Mouse (Mus musculus) 3T3-L1 (cell line): ENCODE measurements around the gene Pjvk.
"Not testable (repeated sequence)": the region's sequence is repeated elsewhere in the genome, so short reads cannot be mapped to it uniquely, and the experiment has no call there.

Experiments used
- DNase-seq: peaks from one replicate; pipeline ENCODE4 v3.0.0-alpha.2; 2015; ENCODE audit warnings: low read depth, low spot score

Pjvk gene

GRCm38 (mm10) chr2:76647883-76648570 lies at the start of gene Pjvk, which contains the start of gene Prkra:
Gene Pjvk (plus strand): TSS chr2:76648476.
Gene Prkra (minus strand): TSS chr2:76648015.
- DNase-seq: peak; percentile 99

DNA sequence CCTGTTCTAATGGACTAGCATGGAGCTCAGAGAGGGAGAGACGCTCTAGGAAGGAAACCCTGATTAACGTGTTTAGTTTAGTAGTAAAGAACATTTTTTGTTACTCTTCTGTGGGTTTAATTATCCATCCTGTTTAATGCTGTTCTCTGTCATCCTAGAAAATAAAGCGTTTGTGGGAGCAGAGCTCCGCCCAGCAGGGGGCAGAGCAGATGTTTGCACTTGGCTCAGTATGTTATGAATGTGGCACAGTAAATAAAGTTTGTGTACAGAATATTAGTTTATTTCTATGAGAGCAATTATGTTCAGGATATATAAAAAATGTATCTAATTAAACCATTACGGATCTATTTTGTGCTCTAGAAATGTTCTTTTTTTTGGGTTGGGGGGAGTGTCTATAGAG lies 49.1 kb upstream of the Pjvk start:
- peak; percentile 30 for DNase-seq

DNA sequence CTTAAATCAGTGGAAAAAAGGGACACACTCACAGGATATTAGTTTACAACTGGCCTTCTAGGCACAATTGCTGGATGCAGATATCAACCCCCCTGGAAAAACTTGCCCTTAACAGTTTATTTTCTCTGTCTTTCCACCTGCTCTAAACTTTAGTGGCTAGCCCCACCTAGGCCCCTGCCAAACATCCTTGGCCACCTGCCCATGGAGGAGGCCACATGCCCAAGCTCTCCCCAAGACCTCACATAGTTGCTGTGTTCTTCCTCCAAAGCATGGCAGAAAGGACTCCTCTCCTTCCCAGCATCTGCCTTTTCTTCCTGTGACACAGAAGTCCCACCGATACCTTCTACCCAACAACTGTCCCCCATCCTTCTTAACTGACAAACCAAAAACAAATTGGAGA lies 46.0 kb upstream of the Pjvk start:
- no peak for DNase-seq

DNA sequence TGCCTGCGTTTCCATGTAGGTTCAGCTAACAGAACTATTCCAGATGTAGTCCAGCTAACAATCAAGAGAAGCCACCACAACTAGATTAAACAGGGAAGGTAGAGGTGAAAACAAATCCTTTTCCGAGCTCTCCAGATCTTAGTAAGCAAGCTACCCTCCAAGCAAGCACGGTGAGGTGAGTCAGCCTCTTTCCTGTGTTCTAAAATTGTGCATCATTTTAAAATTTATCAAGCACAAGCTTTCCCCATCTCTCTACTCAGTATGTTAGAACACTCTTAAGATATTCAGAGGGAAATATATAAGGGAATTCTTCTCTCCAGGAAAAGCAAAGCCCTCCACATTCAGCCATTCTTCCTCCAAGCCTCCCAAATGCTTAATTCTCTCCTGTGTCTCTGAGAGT lies 41.6 kb upstream of the Pjvk start:
- no peak for DNase-seq

- DNase-seq: peak; percentile 75
Measured at GRCm38 (mm10) chr2:76610326-76611104, 37.8 kb upstream of the Pjvk start.

DNA sequence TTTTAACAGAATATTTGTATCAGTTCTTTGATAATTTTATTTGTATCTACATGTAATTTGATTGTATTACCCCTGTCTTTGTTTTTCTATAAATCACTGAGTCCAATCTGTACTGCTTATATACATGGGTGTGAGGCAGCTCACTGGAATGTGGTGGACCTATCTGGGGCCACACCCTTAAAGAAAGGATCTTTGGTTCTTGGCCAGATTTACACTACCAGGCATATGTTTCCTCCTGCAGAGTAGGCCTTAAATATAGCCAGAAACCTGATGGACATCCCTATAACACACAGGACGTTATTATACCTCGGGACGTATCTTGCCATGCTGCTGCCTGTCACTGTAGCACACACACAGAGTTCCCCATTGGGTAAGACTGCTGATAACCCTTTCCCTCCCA lies 36.3 kb upstream of the Pjvk start:
- peak; percentile 55 for DNase-seq

DNA sequence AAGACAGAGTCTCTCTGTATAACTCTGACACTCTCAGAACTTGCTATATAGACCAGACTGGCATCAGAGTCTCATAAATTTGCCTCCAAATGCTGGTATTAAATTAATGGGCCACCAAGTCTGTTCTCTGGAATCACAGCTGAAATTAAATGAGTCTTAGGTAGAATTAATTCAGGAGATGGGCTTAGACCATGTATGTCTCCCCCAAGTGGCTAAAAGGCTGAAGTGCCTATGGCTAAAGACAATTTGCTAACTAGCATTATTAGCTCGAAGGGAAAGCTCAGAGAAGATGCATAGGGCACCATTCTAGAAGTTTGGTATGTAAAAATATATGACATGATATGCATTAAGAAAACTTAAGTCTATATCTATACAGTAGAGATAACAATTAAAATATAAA lies 30.2 kb upstream of the Pjvk start:
- peak; percentile 72 for DNase-seq

DNA sequence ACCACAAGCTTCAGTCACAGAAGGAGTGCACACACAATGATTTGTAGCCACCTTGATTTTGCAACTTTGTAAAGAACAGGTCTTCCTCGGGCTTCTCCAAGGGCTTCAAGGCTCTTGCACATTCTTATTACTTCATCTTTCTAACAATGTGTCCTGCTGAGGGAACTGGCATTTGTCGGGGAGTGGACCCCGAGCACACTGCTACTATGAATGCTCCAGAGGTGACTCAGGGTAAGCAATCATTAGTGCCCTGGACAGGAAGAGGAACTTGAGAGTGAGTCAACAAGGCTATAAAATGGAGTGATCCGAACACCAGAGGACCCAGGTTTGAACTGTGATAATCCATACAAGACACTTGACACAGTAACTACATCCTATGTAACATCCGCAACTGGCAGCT lies 28.1 kb upstream of the Pjvk start:
- peak; percentile 19 for DNase-seq

- DNase-seq: no peak
Measured at GRCm38 (mm10) chr2:76621724-76622123, 26.6 kb upstream of the Pjvk start.

DNA sequence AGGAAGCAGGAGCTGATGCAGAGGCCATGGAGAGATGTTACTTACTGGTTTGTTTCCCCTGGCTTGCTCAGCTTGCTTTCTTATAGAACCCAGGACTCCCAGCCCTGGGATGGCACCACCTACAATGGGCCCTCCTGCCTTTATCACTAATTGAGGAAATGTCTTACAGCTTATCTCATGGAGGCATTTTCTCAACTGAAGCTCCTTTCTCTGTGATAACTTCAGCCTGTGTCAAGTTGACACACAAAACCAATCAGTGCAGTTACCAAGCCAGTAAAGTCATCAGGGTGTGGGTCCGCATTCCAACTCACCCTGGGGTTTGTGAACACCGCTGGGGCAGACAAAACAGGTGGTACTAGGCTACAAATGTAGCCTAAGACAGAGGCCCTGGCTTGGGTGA lies 26.0 kb upstream of the Pjvk start:
- not testable (repeated sequence) for DNase-seq

- DNase-seq: no peak
Measured at GRCm38 (mm10) chr2:76630293-76630692, 18.0 kb upstream of the Pjvk start.

GRCm38 (mm10) chr2:76631600-76631999 lies 16.7 kb upstream of the Pjvk start:
- DNase-seq: no peak

- DNase-seq: no peak
Measured at GRCm38 (mm10) chr2:76639637-76640036, 8.6 kb upstream of the Pjvk start.

- DNase-seq: no peak
Measured at GRCm38 (mm10) chr2:76643801-76644200, 4.5 kb upstream of the Pjvk start.

DNA sequence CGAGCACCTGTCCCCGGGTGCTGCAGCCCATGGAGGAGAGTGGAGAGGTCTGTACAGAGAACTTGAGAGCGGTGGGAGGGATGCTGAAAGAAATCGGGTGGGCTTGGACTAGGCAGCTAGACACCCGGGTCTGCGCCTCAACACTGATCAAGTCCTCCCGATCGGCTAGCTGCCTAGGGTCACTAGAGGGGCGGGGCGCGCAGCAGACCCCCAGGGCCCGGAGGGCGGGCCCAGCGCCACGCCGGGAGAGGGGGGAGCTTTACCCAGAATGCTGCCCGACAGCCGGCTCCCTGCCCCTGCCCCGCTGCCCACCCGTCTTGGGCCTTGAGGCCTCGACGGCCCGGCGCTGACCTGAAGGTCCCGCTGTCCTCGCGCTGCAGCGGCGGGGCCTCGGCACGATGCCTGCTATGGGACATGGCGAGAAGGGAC lies 821 bp upstream of the Pjvk start:
- DNase-seq: no peak

DNA sequence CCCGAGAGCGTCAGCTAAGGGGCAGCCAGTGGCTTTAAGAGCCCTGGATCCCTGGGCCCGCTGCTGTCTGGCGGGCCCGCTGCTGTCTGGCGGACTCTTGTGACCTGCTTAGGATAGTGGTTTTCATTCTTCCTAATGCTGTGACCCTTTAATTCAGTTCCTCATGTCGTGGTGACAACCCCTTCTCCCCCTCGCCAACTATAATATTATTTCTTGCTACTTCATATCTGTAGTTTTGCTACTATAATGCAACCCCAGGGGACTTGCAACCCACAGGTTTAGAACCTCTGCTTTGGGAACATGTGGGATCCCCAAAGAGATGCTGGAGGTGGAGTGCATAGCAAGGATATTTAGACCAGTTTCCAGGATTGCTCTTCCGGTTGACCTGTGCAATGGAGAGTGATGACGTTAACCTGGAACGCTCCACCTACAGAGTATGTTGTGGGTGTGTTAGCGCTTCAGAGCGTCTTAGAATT lies 428 bp downstream of the Pjvk start:
- DNase-seq: no peak

DNA sequence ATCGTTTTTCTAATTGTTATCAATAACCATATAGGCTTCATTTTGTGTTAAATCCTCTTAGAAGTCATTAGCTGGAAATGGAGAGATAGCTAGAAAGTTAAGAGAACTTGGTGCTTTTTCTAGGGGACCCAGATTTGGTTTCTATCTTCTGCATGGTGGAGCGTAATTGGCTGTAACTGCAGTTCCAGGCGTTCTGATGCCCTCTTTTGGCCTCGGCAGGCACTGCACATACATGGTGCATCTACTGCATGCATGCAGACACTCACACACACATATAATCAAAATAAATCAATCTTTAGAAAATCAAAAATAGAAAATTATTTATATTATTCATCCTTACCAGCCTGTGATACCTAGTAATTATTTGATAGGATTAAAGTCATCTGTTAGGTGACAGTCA lies 4.8 kb downstream of the Pjvk start:
- no peak for DNase-seq

DNA sequence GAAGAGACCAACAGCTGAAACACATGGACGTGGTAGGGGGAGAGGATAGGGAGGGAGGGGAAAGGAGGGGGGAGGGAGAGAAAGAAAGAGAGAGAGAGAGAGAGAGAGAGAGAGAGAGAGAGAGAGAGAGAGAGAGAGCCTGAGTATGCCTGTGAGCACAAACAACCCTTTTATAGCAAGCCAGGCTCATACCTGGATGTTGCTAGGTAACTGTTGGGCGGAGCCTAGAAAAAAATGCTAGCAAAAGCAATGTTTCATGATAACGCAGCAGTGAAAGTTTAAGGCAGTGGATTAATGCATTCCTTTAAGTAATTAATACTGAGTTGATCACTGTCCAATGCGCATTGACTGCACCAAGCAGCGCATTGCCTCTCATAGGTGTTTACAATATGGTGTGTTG lies 6.4 kb downstream of the Pjvk start:
- DNase-seq: no peak

GRCm38 (mm10) chr2:76655444-76655843 lies 7.2 kb downstream of the Pjvk start:
- no peak for DNase-seq

DNA sequence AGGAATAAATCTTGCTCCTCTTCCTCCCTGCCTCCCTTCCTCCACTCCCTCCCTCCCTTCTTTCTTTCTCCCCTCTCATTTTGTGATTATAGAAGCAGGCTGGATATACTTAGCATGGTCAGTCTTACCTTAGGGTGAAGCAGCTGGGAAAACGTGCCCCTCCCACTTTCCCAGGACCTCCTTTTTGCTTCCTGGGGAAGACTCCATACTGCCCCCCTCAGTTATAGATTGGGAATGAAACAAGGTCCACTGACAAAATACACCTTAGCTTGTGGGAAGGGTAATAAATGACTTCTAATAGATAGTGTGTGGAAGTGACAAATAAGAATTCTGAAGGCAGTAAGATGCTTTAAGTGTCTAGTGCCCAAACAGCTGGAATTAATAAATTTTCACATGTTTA lies 7.7 kb downstream of the Pjvk start:
- DNase-seq: peak; percentile 51

DNA sequence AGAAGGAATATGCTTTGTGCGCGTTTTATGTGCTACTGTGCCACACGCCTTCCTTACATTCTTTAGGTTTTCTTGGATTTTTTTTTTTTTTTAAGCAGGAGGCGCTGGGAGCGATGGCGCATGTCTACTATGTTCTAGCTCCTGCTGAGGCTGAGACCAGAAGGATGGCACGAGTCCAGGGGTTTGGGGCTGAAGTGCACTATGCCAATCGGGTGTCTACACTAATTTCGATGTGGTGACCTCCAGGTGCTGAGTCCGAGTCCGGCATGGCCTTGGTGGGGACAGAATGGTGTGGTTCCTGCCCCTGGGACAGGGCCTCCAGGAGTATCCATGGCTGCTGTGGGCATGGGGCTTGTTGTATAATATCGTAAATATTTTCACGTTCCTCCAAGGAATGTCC lies 10.3 kb downstream of the Pjvk start:
- DNase-seq: no peak

- DNase-seq: peak; percentile 24
Measured at GRCm38 (mm10) chr2:76659419-76659818, 11.1 kb downstream of the Pjvk start.

DNA sequence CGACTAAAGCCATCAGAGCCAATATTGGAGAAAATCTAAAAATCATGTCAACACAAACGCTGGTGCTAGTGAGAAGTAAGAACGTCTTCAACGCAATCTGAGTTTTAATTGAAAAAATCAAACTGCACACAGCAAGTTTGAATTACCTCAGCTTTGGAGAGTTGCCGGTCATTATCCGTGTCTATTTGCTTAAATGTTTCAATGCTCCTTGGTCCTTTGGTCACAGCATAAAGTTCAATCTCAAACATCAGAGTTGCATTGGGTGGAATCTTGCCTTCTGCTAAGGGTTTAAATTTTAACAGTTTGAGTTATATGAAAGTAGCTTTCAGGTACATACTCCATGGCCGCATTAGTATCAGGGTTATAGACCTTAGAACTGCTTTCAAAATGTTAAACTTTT lies 17.3 kb downstream of the Pjvk start:
- DNase-seq: no peak
